Mouse (Mus musculus) Muller cell, postnatal 12 days (primary cell): ENCODE results near the gene Lgr4.
A peak's percentile ranks its signal among the peaks of the same experiment; 100 is the strongest.

ENCODE experiments used
- DNase-seq: peaks from one replicate; pipeline ENCODE4 v3.0.0-alpha.2; 2015; ENCODE audit errors: inconsistent ontology term

Gene Lgr4

DNA sequence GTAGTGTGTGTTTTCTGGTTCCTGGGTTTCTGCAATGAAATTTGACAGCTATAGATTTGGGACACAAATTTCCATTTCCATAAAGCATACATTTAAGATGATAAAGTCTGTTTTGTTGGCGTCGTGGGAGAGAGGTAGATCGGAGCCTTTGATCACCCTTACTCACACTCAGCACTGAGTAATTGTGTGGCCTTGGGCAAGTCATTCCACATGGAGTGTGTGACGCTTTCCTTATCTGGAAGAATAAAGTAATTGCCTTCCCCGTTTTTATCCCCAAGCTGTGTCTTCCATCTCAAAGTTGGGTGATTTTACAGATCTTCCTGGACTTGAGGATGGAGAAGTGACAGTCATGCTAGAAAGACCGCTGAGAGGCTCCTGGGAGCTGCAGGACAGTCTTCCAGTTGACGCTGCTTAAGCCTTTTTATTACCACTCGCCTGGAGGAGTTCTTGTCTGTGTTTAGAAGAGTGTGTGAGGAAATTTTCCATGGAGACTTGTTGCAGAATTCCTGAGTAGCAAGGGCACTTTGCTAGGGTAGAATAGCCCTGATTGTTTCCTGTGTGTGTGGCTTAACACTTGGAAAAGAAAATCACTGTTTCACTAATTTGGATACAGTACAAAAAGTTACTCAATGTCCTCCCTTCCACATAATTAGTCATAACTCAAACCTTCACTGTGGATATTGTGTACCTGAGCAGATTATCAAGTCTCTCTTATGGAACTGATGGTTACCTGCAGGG lies 4.0 kb downstream of the Lgr4 start:
- peak; percentile 76 for DNase-seq

- DNase-seq, result no peak
Measured at GRCm38 (mm10) chr2:109922306-109922705, 4.9 kb downstream of the Lgr4 start.

DNA sequence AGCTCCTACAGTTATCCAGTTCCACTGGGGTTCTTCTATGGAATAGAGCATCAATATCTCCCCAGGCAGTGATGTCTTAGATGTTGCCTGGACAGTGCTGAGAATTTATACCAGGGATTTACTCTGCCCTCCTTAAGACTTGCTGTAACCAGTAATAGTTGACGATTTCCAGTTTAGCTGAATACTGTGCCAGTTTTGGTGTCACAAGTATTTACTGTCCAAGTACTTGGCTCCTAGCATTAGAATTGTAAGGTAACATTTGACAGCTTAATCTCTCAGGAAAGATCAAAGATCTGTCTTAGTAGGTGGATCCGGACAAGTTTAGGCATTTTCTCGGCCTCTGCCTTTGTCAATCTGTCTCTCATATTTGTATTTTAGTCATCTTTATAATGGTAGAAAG lies 5.6 kb downstream of the Lgr4 start:
- no peak for DNase-seq

DNA sequence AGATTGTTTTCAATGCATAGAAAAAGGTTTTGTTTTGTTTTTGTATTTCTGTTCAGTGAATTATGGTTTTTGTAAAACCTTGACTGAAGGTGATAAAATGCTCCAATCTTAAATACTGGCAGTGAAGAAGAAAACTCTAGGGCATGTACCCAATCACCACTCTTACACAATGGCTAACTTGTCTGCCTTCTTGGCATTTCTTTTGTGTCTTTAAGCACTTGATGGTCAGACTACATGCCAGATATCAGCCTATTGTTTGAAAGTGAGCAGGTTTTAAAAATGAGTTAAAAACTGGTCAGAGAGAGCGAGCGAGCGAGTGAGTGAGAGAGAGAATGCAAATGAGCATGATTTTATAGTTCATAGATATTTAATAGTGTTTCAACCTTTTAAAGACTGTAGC lies 6.5 kb downstream of the Lgr4 start:
- DNase-seq, result no peak

- DNase-seq, result no peak
Measured at GRCm38 (mm10) chr2:109926984-109927383, 9.5 kb downstream of the Lgr4 start.

GRCm38 (mm10) chr2:109927446-109927845 lies 10.0 kb downstream of the Lgr4 start:
- no peak for DNase-seq

GRCm38 (mm10) chr2:109927876-109928275 lies 10.4 kb downstream of the Lgr4 start:
- no peak for DNase-seq

DNA sequence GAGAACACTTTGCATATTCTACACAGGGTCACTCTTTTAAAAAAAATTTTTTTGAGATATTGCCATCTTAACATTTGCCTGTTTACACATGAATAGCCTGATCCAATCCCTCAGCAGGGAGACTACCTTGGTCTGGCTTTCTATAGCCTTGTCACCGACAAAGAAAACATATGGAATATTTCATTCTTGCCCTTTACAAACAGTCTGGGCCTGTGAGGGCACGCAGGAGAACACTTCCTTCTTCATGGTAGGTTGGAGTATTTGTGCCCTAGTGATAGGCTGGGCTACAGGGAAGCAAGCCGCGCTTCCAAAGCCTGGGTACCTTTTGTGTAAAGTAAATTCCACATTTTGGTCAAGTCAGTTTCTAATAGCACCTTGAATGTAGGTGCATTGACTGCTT lies 11.3 kb downstream of the Lgr4 start:
- DNase-seq, result no peak

- DNase-seq, result no peak
Measured at GRCm38 (mm10) chr2:109929256-109929655, 11.8 kb downstream of the Lgr4 start.

- DNase-seq, result no peak
Measured at GRCm38 (mm10) chr2:109930366-109930765, 12.9 kb downstream of the Lgr4 start.

- no peak for DNase-seq
Measured at GRCm38 (mm10) chr2:109930771-109931170, 13.3 kb downstream of the Lgr4 start.

- DNase-seq, result no peak
Measured at GRCm38 (mm10) chr2:109931978-109932780, 14.7 kb downstream of the Lgr4 start.

- DNase-seq, result no peak
Measured at GRCm38 (mm10) chr2:109933151-109933550, 15.7 kb downstream of the Lgr4 start.

- DNase-seq, result no peak
Measured at GRCm38 (mm10) chr2:109934086-109934485, 16.6 kb downstream of the Lgr4 start.

GRCm38 (mm10) chr2:109935194-109935593 lies 17.7 kb downstream of the Lgr4 start:
- DNase-seq, result no peak

DNA sequence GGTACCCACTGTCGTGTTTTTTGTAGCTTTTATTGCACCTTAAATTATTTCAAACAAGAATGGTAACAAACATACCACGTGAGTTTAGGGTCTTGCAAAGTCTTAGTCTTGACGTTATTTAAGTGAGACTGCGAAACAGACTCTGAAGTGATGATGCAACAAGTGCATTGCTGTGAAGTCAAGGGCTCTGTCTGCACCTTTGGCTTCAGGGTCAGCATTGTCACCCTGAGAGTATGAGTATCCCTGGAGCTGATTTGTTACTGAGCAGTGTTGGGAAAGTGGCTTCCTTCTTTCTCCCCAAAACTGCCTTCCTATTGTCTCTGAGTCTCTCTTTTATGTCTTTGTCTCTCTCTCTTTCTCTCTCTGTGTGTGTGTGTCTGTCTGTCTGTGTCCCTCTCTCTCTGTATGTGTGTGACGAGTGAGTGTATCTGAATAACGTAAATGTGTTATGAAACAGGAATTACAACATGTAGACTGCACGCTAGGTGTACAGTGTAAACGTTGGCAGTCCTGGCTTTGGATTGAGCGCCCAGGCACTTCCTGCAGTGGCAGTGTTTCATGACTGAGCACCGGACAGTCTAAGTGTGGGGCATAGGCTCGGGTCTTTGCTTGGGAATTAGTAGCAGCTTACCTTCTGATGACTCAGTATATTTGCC lies 18.4 kb downstream of the Lgr4 start:
- DNase-seq, result no peak

- peak; percentile 64 for DNase-seq
Measured at GRCm38 (mm10) chr2:109936410-109936755, 18.9 kb downstream of the Lgr4 start.

- DNase-seq, result no peak
Measured at GRCm38 (mm10) chr2:109941973-109942444, 24.6 kb downstream of the Lgr4 start.

GRCm38 (mm10) chr2:109942810-109943570 lies 25.5 kb downstream of the Lgr4 start:
- peak; percentile 91 for DNase-seq

DNA sequence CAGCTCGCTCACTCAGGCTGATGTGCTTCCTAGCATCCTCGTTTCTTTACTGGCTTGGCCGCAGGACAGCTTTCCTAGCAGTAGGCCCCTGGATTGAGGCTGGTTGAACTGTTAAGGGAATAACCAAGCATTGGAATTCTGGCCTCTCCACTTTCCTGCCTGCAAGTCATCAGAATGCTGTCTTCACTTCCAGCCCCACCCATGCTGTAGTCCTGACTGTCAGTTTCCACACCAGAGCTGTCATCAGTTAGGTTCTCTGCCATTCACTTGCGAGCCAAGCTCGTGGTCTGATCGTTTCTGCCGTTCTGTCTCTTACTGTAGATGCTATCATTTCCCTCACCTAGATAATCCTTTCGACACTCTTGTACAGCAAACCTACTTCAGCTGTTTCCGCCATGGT lies 27.5 kb downstream of the Lgr4 start:
- peak; percentile 52 for DNase-seq

DNA sequence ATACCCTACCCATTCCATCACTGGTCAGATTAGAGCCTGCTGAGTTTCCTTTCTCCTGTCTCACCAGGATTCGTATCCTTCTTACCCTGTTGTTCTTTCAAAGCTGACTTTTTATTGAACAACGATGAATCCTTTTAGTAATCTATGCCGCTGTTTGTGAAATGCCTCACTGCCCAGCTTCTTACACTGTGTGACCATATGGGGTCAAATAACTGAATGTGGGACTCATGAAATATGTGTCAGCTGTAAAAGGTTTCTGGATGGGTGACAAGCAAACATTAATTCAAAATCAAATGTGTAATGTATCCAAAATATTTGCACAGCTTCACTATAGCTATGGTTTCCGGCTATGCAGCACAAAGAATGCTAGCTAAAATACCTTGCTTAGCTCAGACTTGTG lies 28.1 kb downstream of the Lgr4 start:
- DNase-seq, result peak; percentile 78

GRCm38 (mm10) chr2:109946426-109946825 lies 29.0 kb downstream of the Lgr4 start:
- no peak for DNase-seq
